Mouse (Mus musculus): ENCODE results near the gene Asic2. TPM values are rescaled to one million over a fixed set of nuclear protein-coding genes. Genes with fewer than 3 reads are reported as not detected.
"Not testable (repeated sequence)": the region's sequence is repeated elsewhere in the genome, so short reads cannot be mapped to it uniquely, and the experiment has no call there.

Asic2 gene
- total RNA-seq, 2 experiments from 2014 or later = not detected

DNA sequence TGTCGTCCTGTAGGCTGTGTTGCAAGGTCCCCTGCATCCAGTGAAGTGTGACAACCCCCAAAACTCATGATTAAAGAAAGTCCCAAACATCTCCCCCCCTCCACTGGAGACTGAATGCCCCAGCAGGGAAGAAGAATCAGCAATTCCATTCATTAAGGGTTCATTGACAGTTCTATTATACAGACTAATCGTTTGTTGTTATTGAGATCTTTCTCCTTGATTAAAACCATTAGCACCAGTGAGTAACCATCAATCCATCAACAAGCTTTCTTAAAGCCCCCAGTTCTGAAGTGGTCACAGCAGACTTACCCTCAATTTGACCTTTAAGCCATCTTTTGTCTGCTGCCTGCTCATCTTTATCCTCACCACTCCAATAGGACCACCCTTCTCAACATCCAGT is 688.2 kb downstream of the Asic2 start:
- no peak for ATAC-seq (replicated peaks; ENCODE audit: low FRiP score, low TSS enrichment, poor library complexity, severe bottlenecking)

DNA sequence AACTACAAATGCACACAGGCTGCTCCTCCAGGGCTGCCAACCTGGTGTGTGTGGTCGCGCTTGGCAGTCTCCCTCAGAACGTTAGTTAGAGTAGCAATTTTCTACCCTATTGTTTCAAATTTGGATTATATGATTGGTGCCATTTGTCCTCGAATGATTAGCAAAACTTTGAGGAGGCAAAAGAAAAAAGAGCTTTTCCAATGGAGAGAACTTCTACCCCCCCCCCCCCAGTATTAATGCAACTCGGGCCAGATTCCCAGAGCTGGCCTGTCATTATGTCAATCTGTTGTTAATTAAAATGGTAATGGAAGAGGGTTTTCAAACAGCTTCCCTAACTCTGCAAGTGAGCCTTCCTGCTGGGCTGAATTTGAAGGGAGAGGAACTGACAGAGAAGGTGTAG is 690.9 kb downstream of the Asic2 start:
- no peak for ATAC-seq (replicated peaks; ENCODE audit: low FRiP score, low TSS enrichment, poor library complexity, severe bottlenecking)

DNA sequence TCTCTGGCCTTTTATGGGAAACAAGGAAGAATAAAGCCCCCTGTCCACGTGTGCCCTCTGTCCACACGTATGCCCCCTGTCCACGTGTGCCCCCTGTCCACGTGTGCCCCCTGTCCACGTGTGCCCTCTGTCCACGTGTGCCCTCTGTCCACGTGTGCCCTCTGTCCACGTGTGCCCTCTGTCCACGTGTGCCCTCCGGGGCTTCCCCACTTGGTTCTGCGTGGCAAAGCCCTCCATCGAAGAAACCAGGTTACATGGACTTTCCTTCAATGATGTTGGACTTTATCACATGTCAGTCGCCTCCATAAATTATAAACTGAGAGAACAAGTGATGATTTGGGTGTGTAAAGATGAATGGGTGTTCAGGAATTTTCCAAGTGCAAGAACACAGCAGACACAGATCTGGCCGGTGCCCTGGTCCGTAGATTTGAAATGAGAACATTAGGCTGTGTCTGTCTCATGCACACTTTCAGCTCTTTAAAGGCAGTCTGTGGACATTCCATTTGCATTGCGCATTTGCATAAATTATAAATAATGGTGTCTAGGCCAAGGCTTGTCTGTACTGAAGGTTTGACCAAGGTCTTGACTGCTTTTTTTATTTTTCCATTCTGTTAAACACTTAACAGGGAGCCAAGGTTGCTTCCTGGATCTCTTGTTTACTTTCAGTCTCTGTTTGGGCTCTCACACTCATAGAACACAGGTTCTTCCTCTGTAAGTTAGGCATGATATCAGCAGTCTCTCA is 695.4 kb downstream of the Asic2 start:
- ATAC-seq (replicated peaks; ENCODE audit: low FRiP score, low TSS enrichment, poor library complexity, severe bottlenecking) = no peak

DNA sequence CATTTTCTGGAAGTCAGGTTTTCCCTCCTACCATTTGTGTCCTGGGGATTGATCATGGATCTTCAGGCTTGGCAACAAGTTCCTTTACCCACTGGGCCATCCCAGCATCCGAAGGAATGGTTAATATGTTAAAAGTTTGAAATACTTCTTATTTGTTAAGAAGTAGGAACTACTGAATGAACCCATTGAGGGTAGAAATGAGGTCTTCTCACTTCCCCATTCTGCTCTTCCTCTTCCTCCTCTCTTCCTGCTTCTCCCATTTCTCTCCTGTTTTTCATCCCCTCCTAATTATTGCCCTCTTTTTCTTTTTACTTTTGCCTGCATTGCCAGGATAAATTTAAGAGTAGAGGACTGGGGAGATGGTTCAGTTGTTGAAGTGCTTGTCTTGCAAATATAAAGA is 696.8 kb downstream of the Asic2 start:
- ATAC-seq (replicated peaks; ENCODE audit: low FRiP score, low TSS enrichment, poor library complexity, severe bottlenecking) = no peak

DNA sequence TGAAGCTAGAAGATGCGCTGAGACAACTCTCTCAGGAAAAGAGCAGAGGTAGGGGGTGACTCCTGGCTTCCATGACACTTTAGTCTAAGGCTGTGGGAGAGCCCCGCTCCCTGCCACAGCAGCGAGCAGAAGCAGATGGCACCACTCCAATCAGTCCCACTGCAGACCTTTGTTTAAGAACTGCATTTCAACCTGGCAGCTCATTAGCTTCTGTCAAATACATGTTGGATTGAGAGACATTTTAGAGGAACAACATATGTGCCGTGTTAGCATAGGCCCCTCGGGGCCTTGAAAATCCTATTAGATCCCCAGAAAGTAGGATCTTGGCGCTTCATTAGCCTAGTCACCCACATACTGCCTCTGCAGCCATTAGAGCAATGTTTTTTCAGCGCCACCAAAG is 697.7 kb downstream of the Asic2 start:
- no peak for ATAC-seq (replicated peaks; ENCODE audit: low FRiP score, low TSS enrichment, poor library complexity, severe bottlenecking)

DNA sequence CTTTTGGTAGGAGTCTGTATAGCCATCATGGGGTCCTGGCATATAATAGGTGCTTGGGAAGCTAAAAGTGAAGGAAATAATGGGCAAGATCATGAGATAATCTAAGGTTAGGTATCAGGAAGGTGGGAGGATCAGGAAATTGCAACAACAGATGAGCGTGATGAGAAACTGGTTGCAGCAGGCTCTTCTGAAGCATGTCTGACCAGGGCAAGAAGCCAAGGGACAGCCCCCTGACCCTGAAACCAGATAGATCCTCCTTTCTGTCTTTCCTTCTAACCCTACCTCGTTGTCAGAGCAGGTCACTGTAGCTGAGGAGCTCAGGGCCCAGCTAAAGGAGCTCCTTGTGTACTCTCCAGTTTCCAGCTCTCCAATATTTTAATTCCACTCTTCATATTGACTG is 704.5 kb downstream of the Asic2 start:
- ATAC-seq (replicated peaks; ENCODE audit: low FRiP score, low TSS enrichment, poor library complexity, severe bottlenecking) = no peak

DNA sequence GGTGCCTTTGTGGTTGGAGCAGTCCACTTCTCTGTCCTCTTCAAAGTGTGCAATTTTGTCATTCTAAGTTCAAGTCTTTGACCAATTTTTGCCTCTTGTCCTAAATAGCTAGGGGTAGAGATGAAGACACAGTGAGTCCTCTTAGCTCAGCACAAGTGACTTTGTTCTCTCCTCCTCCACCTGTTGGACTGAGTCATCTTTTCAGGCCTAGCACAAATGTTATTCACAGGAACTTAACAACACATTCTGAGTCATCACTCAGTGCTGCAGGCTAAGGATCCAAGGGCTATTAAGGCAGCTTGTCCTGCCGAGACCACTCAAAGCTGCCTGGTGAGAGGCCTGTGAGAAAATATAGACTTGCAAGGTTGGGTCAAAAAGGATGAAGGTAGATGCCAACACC is 705.1 kb downstream of the Asic2 start:
- no peak for ATAC-seq (replicated peaks; ENCODE audit: low FRiP score, low TSS enrichment, poor library complexity, severe bottlenecking)

DNA sequence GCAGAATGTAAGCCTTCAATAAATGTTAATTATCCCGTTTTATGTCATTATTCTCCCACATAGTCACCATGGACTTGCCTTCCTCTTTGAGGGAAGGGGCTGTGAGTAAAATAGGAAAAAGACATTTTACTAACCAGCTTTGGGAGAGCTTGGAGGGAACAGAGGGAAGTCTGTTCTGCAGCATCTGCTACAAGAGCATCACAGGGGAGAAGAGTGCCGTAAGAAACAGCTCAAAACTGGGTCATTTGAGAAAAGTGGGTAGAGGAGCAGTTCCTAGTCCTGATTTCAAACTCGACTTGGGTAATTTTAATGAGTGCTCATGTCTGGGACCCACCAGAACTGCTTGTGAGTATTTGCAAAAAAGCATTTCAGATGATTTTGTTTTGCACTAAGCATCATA is 707.0 kb downstream of the Asic2 start:
- ATAC-seq (replicated peaks; ENCODE audit: low FRiP score, low TSS enrichment, poor library complexity, severe bottlenecking) = no peak

DNA sequence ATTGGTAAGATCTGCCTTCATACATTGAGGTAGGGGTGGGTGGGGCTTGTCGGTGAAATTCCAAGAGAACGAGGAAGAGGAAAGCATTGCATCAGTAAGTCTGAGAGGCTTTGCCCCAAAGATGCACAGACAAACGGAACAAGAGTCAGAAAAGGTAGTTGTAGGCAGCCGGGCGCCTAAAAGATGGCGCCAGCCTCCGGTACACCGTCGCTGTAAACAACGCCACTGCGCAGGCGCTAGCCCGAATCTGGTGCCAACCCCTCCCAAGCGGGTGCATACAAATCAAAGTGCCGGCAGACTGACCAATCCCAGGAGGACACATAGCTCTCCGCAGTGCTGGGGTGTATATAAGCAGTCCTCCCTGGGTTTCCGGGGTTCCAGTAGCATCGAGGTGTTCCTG is 727.1 kb downstream of the Asic2 start:
- not testable (repeated sequence) for ATAC-seq (replicated peaks; ENCODE audit: low FRiP score, low TSS enrichment, poor library complexity, severe bottlenecking)

DNA sequence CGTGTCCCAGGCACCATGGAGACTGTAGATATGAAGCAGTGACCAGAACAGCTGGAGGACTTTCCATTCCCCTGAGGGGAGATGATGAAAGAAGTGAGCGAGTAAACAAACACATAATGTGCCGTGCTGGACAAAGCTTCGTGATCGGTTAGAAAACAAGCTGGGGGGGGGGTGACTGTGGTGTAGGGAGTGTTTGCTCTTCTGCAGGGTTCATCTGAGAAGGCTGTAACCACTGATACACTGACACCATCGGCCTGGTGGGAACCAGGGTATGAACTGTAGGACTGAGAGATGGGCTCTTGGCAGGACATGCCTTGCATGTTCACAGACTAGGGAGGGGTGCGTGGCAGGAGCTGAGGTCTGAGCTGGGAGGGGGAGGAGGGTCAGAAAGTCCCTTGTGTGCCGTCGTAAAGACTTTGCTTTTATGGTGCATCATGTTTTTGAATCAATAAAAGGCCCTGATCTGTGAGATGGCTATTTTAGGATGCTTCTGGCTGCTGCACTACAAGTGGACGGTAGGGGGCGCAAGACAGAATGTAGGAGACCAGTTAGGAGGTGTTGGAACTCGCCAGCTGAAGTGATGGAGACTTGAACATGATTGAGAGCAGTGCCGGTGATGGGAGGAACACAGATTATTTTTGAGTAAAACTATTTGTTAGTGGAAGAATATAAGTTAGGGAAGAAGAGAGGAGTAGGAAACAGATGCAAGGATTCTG is 728.1 kb downstream of the Asic2 start:
- ATAC-seq (replicated peaks; ENCODE audit: low FRiP score, low TSS enrichment, poor library complexity, severe bottlenecking) = no peak

DNA sequence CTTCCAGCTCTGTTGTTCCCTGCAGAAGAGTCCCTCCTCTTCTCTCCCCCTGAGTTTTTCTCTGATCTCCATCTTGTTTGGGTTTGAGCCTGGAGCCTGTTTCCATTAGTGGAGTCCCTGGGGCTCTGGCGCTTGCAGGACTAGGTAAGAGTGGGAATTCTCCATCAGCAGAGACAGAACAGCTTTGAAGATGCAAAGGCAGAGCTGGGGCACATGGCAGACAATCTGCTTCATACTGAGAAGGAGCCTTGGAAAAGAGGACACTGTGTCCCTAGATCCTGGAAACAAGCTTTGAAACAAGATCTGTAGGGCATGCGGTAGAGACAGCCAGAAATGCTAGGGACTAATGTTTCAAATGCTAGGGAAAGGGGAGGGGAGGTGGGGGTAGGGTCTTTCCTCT is 729.2 kb downstream of the Asic2 start:
- ATAC-seq (replicated peaks; ENCODE audit: low FRiP score, low TSS enrichment, poor library complexity, severe bottlenecking) = no peak

DNA sequence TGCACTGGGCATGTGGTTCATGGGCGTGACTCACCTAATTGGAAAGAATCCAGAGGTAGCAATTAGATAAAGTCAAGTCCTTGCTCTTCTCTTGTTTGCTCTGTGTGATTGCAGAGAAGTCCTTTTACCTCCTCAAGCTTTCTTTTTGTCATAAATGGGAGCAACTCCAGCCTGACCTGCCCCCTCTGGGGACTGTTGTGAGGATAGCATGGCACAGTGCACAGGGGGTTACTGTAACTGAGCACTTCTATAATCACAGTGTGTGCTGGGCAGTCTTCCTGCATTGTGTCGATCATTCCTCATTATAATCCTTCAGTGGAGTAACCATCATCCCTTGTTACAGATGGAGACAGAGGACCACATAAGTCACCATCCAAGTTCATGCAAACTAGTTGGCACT is 732.2 kb downstream of the Asic2 start:
- ATAC-seq (replicated peaks; ENCODE audit: low FRiP score, low TSS enrichment, poor library complexity, severe bottlenecking) = no peak

DNA sequence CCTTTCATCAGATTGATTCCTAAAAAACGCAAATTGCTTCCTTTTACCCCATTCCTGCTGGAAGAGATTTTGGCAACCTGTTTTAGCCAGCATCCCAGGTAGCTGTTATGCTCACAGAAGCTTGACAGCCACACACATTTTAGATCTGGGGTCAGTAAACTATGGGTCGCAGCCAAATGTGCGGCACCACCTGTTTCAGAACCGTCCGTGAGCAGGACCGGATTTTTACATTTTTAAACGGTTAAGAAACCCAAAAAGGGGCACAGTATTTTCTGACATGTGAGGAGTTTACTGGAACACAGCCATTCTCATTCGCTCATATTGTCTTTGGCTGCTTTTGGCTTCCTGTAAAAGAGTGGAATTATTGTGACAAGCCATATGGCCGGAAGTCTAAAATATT is 744.9 kb downstream of the Asic2 start:
- no peak for ATAC-seq (replicated peaks; ENCODE audit: low FRiP score, low TSS enrichment, poor library complexity, severe bottlenecking)

DNA sequence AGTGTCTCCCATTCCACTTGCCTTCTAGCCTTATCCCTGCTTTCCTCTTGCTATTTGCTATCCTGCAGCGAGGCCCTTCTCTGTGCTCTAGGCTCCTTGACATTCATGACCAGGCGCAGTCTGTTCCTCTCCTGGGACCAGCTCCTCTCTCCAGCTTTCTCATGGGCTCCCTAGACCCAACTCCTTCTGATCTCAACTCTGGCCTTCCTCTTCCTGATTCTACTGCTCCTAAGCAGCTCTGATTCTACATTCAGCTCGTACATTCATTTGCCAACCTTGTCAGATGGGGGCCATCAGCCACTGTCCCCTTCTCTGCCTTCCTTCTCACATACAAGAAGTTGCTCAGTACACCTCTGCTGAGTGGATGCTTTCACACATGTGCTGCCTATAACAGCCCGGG is 747.5 kb downstream of the Asic2 start:
- no peak for ATAC-seq (replicated peaks; ENCODE audit: low FRiP score, low TSS enrichment, poor library complexity, severe bottlenecking)

DNA sequence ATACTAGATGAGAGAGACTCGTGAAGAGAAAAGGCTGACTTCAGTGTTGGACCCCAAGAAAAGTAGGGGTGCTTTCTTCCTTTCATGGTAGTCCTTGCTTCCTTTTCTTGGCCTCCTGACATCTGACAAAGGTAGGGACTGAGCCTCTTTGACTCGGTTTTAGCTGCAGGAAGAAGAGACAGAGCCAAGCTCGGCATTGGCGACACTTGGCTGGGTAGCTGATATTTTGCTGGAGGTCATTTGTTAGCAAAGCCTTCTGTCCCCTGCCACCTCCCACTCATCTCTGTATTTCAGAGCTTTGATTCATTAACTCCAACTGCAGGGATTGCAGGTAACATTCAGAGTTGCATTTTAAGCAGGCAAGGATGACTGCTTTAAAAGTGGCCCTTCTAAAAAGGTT is 762.8 kb downstream of the Asic2 start:
- ATAC-seq (replicated peaks; ENCODE audit: low FRiP score, low TSS enrichment, poor library complexity, severe bottlenecking) = no peak

DNA sequence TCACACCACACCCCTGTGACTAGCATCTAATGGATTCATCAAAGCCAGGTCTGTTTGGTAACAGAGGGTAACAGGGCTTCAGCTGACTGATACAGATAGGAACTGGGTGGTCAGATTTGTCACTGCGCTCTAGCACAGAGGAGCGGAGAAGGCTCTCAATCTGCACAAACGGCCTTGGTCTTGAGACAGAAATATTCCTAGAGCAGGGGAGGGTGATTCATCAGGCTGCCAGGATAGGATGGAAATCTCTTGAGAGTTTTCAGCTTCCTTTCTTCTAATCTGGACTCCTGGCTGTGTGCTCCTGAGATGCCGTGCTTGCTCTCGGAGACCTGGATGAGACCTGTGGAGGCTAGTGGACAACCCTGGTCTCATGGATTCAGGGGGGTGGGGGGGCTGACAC is 765.7 kb downstream of the Asic2 start:
- ATAC-seq (replicated peaks; ENCODE audit: low FRiP score, low TSS enrichment, poor library complexity, severe bottlenecking) = no peak

DNA sequence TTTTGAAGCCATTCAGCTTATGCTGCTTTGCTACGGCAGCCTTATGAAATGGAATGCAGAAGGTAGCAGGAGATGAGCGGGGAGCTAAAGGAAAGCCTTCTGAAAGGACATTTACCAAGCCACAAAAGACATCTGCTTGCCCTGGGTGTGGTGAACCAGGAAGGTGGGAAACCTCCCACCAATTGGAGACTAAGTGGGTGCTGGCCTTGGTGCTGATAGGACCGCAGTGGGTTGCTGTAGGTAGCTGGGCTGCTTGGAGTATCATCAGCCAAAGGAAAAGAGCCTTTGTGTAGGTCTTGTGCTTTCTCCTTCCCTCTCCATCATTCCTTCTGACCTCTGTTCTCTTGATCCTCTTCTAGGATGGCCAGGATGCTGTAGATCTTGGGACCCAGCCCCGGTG is 774.4 kb downstream of the Asic2 start:
- ATAC-seq (replicated peaks; ENCODE audit: low FRiP score, low TSS enrichment, poor library complexity, severe bottlenecking) = no peak

DNA sequence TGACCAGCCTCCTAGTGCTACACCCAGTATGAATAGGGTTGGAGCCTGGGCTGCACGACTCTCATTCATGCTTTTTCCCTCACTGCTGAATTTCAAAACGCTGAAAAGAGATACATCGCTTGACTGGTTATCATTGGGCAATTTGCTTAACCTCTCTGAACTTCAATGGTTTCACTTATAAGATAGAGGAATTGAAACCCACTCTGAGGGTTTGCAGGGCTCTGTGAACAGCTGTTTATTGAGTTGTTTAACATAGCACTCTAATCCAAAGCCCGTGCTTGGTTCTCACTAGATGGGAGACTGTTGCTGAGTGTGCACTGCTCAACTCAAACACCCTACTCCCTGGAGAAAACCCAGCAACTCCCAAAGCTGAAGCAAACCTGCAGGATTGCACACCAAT is 776.1 kb downstream of the Asic2 start:
- ATAC-seq (replicated peaks; ENCODE audit: low FRiP score, low TSS enrichment, poor library complexity, severe bottlenecking) = no peak

DNA sequence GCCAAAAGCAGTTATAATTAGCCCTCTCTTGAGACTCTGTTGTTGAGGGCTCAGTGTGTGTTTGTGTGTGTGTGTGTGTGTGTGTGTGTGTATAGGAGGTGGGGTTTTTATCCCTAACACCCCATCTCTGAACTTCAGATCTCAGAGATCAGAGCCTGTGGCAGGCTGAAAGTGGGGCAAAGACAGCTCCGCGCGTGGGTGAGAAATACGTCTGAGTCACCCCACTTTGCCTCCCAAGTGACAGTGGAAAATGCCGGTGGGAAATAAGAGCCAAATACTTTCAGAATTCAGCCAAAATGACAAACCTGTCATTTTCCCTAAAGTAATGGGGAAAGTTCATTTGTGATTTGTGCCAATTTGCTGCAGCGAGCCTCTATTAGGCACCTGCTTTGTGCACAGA is 779.2 kb downstream of the Asic2 start:
- no peak for ATAC-seq (replicated peaks; ENCODE audit: low FRiP score, low TSS enrichment, poor library complexity, severe bottlenecking)

DNA sequence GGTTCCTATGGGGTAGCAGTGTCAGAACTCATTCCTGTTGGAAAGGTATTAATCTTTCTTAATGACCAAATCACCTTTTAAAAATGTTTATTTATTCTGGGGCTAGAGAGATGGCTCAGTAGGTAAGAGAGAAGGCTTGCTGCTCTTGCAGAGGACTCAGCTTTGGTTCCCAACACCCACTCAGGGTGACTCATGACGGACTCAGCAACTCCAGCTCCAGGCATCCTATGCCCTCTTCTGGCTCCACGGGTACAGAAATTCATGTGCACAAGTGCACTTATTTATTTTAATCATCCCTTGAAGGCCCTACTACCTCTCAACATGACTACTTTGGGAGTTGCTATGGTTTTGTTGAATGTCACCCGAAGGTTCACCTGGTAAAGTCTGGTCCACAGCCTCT is 780.4 kb downstream of the Asic2 start:
- ATAC-seq (replicated peaks; ENCODE audit: low FRiP score, low TSS enrichment, poor library complexity, severe bottlenecking) = no peak

DNA sequence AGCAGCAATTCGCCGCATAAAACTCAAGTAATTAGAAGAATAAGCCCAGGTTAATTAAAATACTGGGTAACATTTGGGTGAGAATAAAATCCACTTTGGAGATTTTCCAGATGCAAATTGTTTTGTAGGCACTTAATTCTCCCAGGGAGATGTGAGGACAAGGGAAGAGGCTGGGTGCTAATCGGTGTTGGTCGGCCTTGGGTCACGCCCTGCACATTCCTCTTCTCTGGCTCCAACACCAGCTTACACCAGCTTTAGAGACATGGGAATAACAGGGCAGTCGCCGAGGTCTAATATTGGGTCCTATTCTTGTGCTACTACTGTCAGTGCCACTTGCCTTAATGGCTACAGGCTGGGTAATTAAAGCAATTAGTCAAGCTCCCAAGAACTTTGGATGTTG is 783.5 kb downstream of the Asic2 start:
- ATAC-seq (replicated peaks; ENCODE audit: low FRiP score, low TSS enrichment, poor library complexity, severe bottlenecking) = no peak

Data from megakaryocyte-erythroid progenitor cell, adult 5-6 weeks (primary cell).